Mouse (Mus musculus) megakaryocyte, embryonic 14.5 days (primary cell): ENCODE data around the gene Clasp1. TPM values are rescaled to one million over a fixed set of nuclear protein-coding genes. Genes with fewer than 3 reads are reported as not detected.

Experiments used
- H3K27me3 ChIP-seq: replicated peaks from 2 replicates; pipeline ENCODE3; 2012; ENCODE audit warnings: inconsistent platforms
- H3K36me3 ChIP-seq: replicated peaks from 2 replicates; pipeline ENCODE3; 2012; ENCODE audit warnings: low read length, inconsistent platforms, mixed read lengths
- H3K4me1 ChIP-seq: 2 replicates; pipeline ENCODE4 v1.6.1; 2012; ENCODE audit warnings: inconsistent platforms
- H3K4me3 ChIP-seq: replicated peaks from 2 replicates; pipeline ENCODE3; 2012; ENCODE audit warnings: moderate library complexity, mild to moderate bottlenecking, inconsistent platforms
- H3K9me3 ChIP-seq: 2 replicates; pipeline ENCODE4 v1.6.1; 2012; ENCODE audit warnings: inconsistent platforms
- FLI1 ChIP-seq: IDR thresholded peaks from 2 replicates; pipeline ENCODE4 v1.6.1; 2012; ENCODE audit warnings: low read length, inconsistent platforms, mixed read lengths
- GATA1 ChIP-seq: IDR thresholded peaks from 3 replicates; pipeline ENCODE4 v1.6.1; 2012; ENCODE audit warnings: mixed read lengths, low read length, inconsistent platforms, borderline replicate concordance
- polyA plus RNA-seq: library from polyadenylated mRNA; stranded (reverse); fragments of >175 nt; gene quantifications from 2 replicates; pipeline ENCODE4 v1.2.3, GENCODE M21; 2012; ENCODE audit warnings: low replicate concordance; ENCODE audit not compliant: insufficient read depth

Gene Clasp1
- polyA plus RNA-seq, 1 experiment, result 8.3 TPM

- no peak overlapping the region for H3K4me3 ChIP-seq
- H3K9me3 ChIP-seq, result no peaks in the 10 kb centered on the region
- peaks cover 30% of the 10 kb centered on the region for H3K4me1 ChIP-seq
- H3K36me3 ChIP-seq, result peaks cover 46% of the 10 kb centered on the region
- TF ChIP-seq GATA1, result no peak
- no peaks in the 10 kb centered on the region for H3K27me3 ChIP-seq
These were observed 39.7 kb downstream of the Clasp1 start for GRCm38 (mm10) chr1:118428354-118429084.

GRCm38 (mm10) chr1:118431548-118431947 lies 42.7 kb downstream of the Clasp1 start:
- peaks cover 20% of the 10 kb centered on the region for H3K4me1 ChIP-seq
- TF ChIP-seq GATA1 (no peak), FLI1 (no peak)
- H3K4me3 ChIP-seq, result no peak overlapping the region
- H3K36me3 ChIP-seq, result peaks cover 28% of the 10 kb centered on the region
- no peaks in the 10 kb centered on the region for H3K27me3 ChIP-seq
- no peaks in the 10 kb centered on the region for H3K9me3 ChIP-seq

- TF ChIP-seq GATA1, result no peak
- no peak for TF ChIP-seq FLI1
- peaks cover 25% of the 10 kb centered on the region for H3K36me3 ChIP-seq
- no peaks in the 10 kb centered on the region for H3K27me3 ChIP-seq
- no peaks in the 10 kb centered on the region for H3K9me3 ChIP-seq
- no peak overlapping the region for H3K4me3 ChIP-seq
- peaks cover 26% of the 10 kb centered on the region for H3K4me1 ChIP-seq
These were observed 46.2 kb downstream of the Clasp1 start for GRCm38 (mm10) chr1:118435001-118435473.

GRCm38 (mm10) chr1:118437856-118438255 lies 49.0 kb downstream of the Clasp1 start:
- Histone ChIP-seq H3K36me3 (peaks cover 27% of the 10 kb centered on the region), H3K27me3 (no peaks in the 10 kb centered on the region), H3K9me3 (peaks cover 5% of the 10 kb centered on the region), H3K4me1 (peaks cover 43% of the 10 kb centered on the region), H3K4me3 (no peak overlapping the region)
- no peak for TF ChIP-seq GATA1
- TF ChIP-seq FLI1, result no peak

- Histone ChIP-seq H3K27me3 (no peaks in the 10 kb centered on the region), H3K9me3 (peaks cover 5% of the 10 kb centered on the region), H3K36me3 (peaks cover 27% of the 10 kb centered on the region)
These were observed 49.5 kb downstream of the Clasp1 start for GRCm38 (mm10) chr1:118438332-118438731.

GRCm38 (mm10) chr1:118440547-118440946 lies 51.7 kb downstream of the Clasp1 start:
- H3K36me3 ChIP-seq, result peaks cover 26% of the 10 kb centered on the region
- peaks cover 5% of the 10 kb centered on the region for H3K9me3 ChIP-seq
- peaks cover 39% of the 10 kb centered on the region for H3K4me1 ChIP-seq
- TF ChIP-seq FLI1 (no peak), GATA1 (no peak)
- no peaks in the 10 kb centered on the region for H3K27me3 ChIP-seq
- H3K4me3 ChIP-seq, result no peak overlapping the region

More at GRCm38 (mm10) chr1:118438332-118438731, 49.5 kb downstream of the Clasp1 start:
- H3K4me3 ChIP-seq, result no peak overlapping the region
- no peak for TF ChIP-seq FLI1
- no peak for TF ChIP-seq GATA1
- peaks cover 43% of the 10 kb centered on the region for H3K4me1 ChIP-seq

- Histone ChIP-seq H3K4me1 (peaks cover 54% of the 10 kb centered on the region), H3K9me3 (peaks cover 5% of the 10 kb centered on the region), H3K27me3 (no peaks in the 10 kb centered on the region), H3K36me3 (peaks cover 19% of the 10 kb centered on the region), H3K4me3 (no peak overlapping the region)
- no peak for TF ChIP-seq GATA1
- no peak for TF ChIP-seq FLI1
These were observed 55.6 kb downstream of the Clasp1 start for GRCm38 (mm10) chr1:118444420-118444819.

GRCm38 (mm10) chr1:118444988-118445387 lies 56.1 kb downstream of the Clasp1 start:
- H3K4me1 ChIP-seq, result peaks cover 50% of the 10 kb centered on the region
- H3K9me3 ChIP-seq, result peaks cover 5% of the 10 kb centered on the region
- no peak for TF ChIP-seq GATA1
- no peak for TF ChIP-seq FLI1
- no peak overlapping the region for H3K4me3 ChIP-seq
- H3K36me3 ChIP-seq, result peaks cover 19% of the 10 kb centered on the region
- H3K27me3 ChIP-seq, result no peaks in the 10 kb centered on the region

GRCm38 (mm10) chr1:118445441-118445840 lies 56.6 kb downstream of the Clasp1 start:
- Histone ChIP-seq H3K4me3 (no peak overlapping the region), H3K36me3 (peaks cover 19% of the 10 kb centered on the region), H3K9me3 (peaks cover 5% of the 10 kb centered on the region), H3K4me1 (peaks cover 47% of the 10 kb centered on the region), H3K27me3 (no peaks in the 10 kb centered on the region)
- TF ChIP-seq GATA1, result no peak
- no peak for TF ChIP-seq FLI1

GRCm38 (mm10) chr1:118446006-118446405 lies 57.1 kb downstream of the Clasp1 start:
- TF ChIP-seq FLI1 (no peak), GATA1 (no peak)
- H3K9me3 ChIP-seq, result peaks cover 5% of the 10 kb centered on the region
- peaks cover 45% of the 10 kb centered on the region for H3K4me1 ChIP-seq
- peaks cover 19% of the 10 kb centered on the region for H3K36me3 ChIP-seq
- H3K27me3 ChIP-seq, result no peaks in the 10 kb centered on the region
- H3K4me3 ChIP-seq, result no peak overlapping the region

- no peak for TF ChIP-seq GATA1
- TF ChIP-seq FLI1, result no peak
- H3K4me3 ChIP-seq, result no peak overlapping the region
- H3K4me1 ChIP-seq, result peaks cover 52% of the 10 kb centered on the region
These were observed 58.3 kb downstream of the Clasp1 start for GRCm38 (mm10) chr1:118447131-118447530.

More at GRCm38 (mm10) chr1:118447131-118447530, 58.3 kb downstream of the Clasp1 start:
- Histone ChIP-seq H3K9me3 (peaks cover 5% of the 10 kb centered on the region), H3K36me3 (peaks cover 15% of the 10 kb centered on the region), H3K27me3 (no peaks in the 10 kb centered on the region)
